Mouse (Mus musculus): ENCODE measurements around the gene Dkk2.
"Not testable (repeated sequence)": the region's sequence is repeated elsewhere in the genome, so short reads cannot be mapped to it uniquely, and the experiment has no call there.

Gene Dkk2

DNA sequence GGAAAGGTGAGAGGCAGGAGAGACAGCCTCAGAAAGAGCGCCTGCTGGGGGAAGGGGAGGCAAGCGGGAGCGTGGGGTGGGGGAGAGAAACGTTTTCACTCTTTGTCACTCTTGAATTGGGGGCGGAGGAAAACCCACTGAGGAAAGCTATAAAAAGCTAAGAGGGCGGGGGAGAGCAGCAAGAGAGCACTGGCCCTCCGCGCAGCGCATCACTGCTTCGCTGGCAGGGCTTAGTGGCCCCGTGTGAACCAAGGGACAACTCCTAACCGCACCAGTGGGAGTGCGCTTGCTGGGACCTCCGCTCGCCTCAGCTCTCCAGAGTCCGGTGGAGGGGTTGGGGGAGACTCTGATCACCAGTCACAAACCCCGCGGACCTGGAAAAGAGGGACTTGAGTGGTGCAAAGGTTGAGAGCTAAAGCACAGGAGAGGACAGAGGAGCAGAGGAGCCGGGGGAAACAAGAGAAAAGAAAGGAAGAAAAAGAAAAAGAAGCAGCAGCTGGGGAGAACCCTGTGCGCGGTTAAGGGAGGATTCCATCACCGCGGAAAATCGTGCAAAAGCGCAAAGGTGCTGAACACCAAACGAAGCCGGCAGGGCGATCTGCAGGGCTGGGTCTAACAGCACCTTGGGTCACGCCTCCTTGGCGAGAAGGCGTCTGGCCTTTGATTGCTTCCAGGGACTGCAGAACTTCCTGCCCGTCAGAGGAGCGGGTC lies at the start of gene Dkk2:
TSS of gene Dkk2 (plus strand) at position 181 of the 711 bp plus-strand sequence.
- DNase-seq = peak; percentile 6

DNA sequence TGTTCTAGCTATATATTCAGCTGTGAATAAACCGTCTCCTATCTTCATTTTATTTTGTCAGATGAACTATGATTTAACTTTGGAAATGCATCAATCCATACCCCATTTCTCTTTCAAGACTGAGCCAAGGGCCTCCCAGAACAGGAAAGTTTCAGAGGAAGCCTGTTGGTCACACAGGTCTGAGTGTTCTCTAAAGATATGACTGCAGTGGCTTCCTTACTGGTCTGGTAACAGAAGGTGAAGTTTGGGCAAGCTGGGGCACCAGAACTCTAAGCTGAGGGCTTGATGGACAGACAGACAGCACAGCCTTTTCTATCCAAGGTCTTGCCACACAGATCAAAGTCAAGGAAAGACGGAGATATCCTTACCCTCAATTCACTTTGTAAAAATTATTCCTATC lies 48.4 kb upstream of the Dkk2 start:
- DNase-seq = no peak

DNA sequence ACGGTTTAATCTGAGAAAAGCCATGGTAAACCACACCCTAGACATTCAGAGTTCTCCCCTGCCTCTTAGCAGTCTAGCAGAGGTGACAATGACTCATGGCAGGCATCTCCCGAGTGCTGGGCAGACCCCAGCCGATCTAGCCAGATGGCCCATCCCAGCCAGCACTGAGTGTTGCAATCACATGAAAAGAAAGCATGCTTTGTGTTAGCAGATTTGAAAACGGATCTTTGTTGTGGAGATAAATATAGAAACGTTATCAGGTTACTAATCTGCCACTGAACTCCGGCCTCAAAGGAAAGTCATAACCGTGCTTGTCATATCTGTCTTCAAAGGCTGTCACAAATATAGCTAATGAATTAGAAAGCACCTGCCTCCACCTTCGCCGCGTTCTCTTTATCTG lies 47.4 kb upstream of the Dkk2 start:
- DNase-seq = no peak

DNA sequence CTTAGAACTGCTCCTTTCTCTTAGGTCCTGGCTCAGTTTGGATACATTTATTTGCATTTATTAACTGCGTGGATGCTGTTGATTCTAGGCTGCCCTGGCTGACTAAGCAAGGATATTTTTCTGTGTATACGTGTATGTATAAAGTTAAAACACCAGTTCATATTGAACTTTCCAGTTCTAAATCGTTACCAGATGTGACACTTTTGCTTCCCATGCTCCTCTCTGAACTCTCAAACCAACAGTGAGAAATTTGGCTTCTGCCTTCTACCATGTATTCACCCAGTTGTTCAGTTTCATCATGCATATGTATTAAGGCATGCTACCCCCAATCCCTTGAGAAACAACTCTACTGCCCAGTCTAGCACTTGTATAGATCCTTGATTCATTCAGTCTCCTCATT lies 45.0 kb upstream of the Dkk2 start:
- DNase-seq = no peak

DNA sequence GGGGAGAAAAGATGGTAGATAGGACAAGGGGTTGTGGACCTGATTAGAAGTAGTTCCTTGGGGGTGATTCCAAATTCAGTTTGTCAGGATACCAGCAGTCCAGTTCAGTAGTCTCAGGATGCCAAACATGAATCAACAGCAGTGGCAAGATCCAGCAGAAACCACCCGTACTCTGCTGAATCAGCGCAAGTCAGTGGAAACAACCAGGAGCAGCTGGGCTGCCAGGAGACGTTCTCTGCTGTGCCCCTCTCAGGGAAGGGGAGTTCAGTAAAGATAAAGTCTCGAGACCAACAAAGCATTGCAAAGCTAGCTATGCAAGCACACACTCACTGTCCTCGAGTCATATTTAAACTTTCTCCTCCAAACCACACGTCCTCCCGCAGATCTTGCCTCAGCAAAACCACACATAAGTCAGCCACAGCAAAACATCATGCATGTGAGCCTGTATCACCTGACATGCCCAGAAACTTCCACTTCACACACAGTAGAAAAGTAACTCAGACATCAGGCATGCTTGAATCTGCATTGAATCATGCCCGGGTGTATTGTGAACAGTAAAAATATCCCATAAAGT lies 34.1 kb upstream of the Dkk2 start:
- DNase-seq = no peak

DNA sequence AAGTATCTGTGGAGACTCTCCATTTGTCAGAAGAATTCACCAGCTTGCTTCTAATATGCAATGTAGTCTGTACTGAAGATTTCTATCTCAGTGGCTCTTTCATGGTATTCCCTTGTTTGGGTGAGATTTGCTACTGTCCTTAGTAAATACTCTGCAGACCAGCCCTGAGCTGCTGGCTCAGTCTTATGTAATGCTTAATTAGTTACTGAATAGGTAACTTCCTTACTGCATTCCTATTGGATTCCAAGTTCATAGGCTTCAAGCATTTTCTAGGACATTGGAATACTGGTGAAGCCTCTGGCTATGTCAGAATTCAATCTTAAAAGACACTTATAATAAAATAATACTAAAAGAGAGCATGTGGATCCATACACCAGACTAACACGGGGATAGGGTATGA lies 22.3 kb upstream of the Dkk2 start:
- DNase-seq = not testable (repeated sequence)

DNA sequence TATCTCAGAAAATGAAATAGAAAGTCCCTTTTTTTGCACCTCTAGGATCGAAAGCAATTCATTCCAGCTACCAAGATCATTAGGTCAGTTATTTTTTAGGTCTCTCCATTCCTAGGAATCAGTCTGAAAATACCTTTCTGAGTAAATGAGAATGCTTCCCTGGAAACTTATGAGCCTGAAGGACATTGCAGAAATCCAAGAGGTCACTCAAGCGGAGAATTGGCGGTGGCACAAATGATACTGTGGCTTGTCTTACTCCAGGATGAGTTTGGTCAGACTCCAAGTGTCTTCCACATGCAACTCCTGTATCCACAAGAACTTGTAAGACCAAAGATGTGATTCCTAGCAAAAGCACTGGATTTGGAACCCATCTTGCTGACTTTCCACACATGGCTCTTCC lies 21.7 kb upstream of the Dkk2 start:
- DNase-seq = no peak

DNA sequence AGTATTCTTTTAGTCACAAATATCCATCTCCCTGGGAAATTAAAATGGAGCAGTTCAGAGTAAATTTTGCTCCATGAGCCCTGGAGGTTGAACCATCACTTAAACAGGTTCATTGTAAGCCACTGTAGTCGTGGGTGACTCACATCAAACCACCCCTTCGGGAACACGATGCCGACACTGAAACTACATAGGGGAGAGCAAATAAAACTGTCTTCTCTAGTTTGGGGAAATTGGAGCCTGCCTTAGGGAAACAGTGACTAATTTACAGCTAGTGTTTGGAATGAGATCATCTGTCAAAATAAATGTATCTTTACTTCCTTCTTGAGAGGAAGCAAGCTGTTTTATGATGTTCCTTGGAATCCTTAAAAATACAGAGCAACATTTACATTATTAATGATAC lies 21.1 kb upstream of the Dkk2 start:
- DNase-seq = no peak

DNA sequence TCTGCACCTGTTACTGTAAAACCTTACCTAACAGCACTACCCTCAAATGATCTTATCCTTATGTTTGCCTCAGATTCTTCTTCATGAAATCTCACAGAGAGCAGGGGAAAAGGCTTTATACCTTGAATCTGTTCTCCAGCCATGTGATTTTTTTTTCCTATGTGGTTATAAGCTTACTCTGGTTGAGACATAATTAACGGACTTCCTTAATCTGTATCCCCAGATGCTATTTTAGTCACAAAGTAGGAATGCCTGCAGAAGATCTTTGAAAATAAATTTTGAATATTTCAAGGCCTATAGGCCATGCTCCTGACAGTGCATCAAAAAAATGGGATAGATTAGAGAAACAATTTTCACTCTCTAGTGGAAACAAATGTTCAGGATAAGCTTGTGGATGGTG lies 20.2 kb upstream of the Dkk2 start:
- no peak for DNase-seq

DNA sequence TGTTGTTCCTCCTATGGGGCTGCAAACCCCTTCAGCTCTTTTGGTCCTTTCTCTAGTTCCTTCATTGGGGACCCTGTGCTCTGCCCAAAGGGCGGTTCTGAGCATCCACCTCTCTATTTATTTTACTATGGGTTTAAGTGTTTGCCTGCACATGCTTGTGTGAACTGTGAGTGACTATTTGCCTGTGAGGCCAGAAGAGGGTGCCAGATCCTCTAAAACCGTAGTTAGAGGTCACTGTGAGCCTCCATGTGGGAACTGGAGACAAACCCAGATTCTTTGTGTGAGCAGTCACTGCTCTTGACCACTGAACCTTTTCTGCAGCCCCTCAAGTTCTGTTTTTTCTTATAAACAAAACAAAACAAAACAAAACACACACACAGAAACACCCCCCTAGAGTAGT lies 14.1 kb upstream of the Dkk2 start:
- DNase-seq = no peak

DNA sequence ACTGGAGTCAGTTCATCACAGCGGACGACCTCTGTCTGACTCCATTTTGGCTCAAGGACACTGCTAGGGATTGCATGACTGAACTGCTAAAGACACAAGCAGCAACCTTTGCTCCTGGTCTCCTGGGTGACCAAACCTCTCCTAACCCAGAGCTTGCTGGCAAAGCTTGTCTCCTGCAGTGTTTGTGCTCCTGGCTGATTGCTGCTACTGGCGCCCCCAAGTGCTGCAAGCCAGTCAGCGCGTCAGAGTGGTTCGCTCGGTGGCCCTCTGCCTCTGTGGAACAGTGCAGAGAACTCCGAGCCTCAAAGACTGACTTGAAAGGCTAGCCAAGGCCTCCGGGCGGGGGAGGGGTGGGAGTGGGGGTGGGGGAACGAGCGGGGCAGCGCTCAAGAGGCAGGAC lies 1.1 kb upstream of the Dkk2 start:
- DNase-seq = peak; percentile 72

DNA sequence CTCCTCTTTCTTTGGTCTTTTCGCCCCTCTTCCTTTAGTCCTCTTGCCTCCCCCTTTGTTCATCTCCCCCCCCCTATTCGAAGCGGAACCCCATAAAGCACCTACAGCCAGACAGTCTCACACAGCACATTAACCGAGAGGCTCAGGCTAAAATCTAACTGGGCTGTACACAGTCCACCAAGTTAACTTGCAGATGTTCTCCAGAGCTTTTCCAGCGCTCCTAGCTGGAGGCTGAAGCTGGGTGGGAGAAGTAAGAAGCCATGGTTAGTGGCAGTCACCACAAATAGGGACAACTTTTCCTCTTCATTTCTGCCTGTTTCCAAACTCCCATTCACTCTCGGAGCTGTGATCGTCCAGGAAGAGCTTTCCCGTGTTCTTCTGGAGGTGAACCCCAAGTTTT lies 412 bp upstream of the Dkk2 start:
- DNase-seq = no peak

DNA sequence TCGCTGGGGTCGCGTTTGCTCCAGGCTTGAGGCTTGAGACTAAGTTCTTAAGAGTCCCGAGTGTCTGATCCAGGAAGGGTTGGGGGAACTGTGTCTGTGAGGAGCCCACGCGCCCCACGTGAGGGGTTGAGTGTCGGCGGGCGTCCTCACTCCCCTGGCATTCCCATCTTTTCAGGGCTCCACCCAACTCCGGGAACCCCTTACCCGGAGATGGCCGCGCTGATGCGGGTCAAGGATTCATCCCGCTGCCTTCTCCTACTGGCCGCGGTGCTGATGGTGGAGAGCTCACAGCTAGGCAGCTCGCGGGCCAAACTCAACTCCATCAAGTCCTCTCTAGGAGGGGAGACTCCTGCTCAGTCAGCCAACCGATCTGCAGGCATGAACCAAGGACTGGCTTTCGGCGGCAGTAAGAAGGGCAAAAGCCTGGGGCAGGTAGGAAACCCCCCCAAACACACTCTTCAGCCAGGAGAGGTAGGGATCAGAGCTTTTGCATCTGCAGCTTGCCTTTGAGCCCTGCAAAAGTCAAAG lies 795 bp downstream of the Dkk2 start:
- no peak for DNase-seq

DNA sequence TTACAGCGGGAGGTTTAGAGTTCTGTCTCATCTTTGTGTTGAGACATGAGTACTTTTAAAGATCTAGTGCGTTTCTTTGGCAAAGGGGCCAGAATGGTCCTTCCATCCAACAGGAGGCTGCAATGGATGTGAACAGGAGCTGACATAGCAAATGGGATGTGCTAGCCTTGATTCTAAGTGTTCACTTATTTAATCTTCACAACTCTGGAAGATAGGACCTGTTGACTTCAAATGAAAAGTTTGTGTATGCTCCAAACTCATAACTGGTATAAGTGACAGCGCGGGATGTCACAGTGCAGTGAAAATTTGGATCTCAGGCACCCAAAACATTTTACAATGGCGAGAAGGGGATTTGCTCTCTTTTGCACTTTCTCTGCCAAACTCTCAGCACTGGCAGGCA lies 1.4 kb downstream of the Dkk2 start:
- DNase-seq = no peak

DNA sequence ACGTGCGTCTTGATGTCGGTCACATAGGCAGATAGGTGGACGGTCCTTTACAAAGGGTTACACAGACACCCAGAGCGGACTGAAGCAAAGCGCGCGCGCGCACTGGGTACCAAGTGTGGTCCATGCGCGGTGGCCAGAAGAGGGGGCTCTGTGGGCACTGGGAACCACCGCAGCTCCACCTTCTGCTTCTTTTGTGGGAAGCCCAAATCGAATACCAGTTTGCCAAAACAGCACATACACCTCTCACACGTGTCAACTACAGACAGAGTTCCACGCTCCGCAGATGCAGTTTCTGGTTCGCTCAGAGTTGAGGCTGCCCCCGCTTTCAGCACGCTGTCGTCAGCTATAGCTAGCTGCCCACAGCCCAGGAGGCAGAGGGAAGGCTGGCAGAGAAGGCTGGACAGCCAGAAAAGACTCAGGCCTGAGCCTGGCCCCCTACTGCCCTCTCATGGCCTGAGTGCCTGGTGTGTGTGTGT lies 2.0 kb downstream of the Dkk2 start:
- peak; percentile 17 for DNase-seq

DNA sequence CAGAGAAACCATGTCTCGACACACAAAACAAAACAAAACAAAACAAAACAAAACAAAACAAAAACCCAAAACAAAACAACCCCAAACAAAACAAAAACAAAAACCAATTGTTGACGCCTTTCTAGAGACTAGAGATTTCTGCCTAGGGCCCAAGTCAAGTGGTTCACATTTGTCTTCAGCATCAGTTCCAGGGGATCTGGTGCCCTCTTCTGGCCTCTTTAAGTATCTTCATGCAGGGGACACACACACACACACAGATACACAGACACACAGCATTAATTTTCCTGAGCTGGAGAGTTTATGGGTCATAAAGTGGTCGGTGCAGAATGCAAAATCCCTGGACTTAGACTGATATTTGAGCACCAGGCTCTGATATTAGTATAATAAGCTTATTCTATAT lies 7.9 kb downstream of the Dkk2 start:
- no peak for DNase-seq

DNA sequence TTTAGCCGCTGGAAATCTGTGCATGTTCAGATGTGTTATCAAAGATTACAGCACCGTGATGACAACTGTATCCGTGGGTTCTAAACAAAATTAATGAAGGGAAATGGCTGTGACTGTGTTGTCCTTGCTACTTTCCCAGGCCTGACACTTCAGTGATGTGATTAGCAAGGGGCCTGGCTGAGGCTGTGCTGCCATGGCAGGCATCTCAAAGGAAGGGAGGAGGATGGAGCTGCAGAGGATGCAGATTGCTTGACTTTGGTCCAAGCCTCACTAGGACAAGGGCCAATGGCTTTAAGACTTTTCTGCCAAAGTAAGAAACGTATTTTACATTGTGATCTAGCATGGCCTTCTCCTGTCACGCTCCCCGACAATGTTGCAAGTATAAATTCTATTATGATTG lies 11.2 kb downstream of the Dkk2 start:
- peak; percentile 15 for DNase-seq

DNA sequence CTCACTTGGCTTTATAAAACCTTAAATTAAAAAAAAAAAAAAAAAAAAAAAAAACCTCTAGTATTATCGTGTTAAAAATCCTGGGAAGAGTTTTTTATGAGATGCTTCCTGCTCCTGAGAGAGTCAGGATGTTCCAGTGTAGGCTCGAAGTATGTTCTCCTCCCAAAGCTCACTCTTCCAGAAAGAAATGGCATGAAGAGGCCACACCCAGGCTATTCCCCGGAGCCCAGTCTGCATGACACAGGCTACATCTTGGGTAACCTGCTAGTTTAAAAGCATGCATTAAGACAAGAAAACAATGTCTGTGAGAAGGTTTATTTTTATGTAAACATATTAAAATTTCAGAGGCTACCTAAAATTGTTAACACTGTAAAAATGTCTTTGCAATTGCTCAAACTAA lies 15.7 kb downstream of the Dkk2 start:
- no peak for DNase-seq

DNA sequence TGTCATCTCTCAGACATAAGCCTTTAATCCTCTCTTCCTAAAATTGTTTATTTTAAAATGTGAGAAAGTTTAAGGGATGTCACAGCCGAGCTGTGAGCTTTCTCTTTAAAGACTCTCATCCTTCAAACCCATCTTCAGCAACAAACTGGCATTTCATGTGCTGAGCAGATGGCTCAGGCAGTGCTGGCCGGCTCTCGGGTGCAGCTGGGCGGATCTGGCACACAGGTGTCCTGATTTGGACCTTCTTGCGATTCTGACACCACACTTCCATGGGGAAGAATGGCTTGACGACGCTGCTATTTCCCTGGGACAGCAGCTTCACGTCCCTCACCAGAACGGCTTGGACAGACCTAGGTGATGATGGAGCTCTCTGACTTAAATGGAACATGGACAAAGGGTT lies 17.9 kb downstream of the Dkk2 start:
- no peak for DNase-seq

DNA sequence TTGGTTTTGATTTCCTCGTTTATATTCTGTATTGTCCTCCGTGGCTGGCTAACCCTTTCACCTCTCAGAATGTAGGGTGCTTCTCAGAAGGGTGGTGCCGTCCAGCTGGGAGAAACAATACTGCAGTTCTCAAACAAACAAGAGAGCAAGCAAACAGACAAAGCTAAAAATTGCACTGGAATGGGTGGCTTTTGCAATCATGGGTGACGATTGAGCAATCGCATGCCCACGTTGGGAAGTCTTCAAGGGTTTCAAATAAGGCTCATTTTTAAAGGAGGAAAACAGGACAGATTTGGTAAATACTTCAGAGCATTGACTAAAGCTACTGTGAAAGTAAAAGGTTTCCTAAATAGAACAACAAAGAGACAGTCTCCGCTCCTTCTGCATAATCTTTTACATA lies 18.4 kb downstream of the Dkk2 start:
- peak; percentile 35 for DNase-seq

DNA sequence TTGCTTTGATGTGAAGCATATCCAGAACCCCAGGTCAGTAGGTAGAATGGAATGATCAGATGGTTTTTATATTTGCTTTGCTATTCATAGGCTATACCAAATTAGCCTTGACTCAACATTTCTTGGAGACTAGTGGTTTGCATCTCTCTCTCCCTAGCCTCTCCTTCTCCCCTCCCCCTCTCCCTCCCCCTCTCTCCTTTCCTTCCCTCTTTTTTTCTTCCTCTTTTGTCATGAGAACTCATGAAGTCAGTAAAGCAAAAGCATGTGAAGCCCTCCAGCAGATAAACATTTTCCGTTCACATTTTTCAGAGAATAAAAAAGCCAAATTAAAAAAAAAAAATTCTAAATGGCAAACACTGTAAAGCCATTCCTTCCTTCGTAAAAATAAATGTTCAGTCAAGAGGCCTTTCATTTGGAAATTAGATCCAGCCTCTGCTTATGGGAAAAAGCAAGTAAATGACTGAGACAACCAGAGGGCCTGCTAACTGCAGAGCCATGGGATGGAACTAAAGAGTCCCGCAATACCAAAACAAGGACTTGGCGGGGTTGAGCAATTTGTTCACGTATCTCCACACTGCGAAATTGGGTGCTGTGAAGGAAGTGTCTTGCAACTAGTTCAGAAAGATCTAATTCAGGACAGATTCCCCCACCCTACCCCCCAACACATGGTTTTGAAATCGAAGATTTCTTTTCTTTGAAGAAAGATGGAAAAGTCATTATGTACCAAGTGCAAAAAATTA lies 30.9 kb downstream of the Dkk2 start:
- no peak for DNase-seq

DNA sequence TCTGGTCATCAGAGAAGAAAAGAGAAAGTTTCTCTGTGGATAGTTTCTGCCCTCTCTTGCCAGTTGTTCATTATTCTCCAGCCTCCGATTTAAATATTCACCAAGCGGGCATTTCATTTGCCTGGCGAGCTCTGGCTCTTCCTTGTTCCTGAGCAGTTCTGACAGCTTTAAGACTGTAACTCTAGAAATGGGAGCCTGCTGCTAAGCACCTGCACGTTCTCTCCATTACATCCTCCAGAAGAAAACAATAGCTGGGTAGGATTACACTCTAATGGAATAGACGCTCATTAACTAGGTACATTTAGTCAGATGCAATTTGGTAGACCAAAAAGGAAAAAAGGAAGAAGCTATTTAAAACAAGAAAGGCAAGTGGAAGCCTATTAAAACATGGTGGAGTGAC lies 36.3 kb downstream of the Dkk2 start:
- DNase-seq = no peak

DNA sequence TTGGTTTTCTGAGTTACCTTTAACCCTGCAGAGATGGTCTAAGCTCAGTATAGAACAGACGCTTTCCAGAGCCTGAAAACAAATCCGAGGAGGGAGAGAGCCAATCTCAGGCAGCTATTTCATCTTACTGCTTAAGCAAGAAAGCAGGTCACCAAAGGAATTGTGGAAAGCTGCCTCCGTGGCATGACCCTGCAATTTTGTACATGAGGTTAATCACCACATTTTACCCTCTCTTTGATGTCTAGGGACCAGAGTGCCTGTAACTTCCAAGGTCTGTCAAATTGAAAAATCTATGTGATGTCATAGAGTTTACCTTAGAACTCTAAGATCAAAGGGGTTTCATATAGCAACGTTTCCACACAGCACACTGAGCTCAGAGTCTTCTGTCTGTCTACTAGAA lies 37.5 kb downstream of the Dkk2 start:
- no peak for DNase-seq

DNA sequence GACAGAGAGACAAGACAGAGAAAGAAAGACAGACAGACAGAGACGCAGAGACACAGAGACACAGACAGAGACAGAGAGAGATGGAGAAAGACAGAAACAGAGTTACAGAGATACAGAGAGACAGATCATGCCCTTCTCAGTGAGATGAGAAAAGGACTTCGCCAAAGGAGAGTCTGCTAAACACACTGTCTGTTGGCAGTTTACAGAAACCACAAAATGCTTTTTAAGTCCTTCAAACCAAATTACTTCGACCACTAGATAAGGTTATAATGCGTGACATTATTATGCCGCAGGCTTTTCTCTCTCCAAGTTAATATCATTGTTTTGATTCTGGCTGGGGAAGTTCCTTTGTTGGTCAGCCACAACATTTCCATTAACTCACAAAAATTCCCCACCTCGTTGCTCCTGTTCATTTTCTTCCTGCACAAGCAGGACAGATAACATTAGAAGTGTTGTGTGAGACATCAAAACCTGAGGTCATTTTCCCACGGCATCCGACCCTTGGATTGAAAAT lies 40.2 kb downstream of the Dkk2 start:
- DNase-seq = no peak

All from lung, postnatal 10 days (tissue).